Mouse (Mus musculus) lung, adult 2 months (tissue): ENCODE measurements around the gene Wdr43.

ENCODE experiments used
- CTCF ChIP-seq: fragments of 200-500 bp; IDR thresholded peaks from 2 replicates; pipeline ENCODE4 v1.5.1; 2011; ENCODE audit warnings: mild to moderate bottlenecking, low read length, control low read depth; ENCODE audit not compliant: insufficient read depth
- POLR2A ChIP-seq: fragments of 200-500 bp; IDR thresholded peaks from 2 replicates; pipeline ENCODE4 v1.6.1; 2011; ENCODE audit warnings: low read depth, mild to moderate bottlenecking, control low read depth, low read length, borderline replicate concordance; ENCODE audit errors: extremely low read depth

- TF ChIP-seq CTCF (no peak), POLR2A (no peak)
Observed at GRCm38 (mm10) chr17:71673092-71673491, 57.4 kb downstream of the Wdr43 start, which contains the start of gene Togaram2.
